Mouse (Mus musculus) neutrophil, adult 5-6 weeks (primary cell): ENCODE data around the gene Fam71f2. TPM values are rescaled to one million over a fixed set of nuclear protein-coding genes. Genes with fewer than 3 reads are reported as not detected.

ENCODE experiments used
- ATAC-seq: fragments of 151-379, 151-347 bp; 2 replicates; pipeline ENCODE4 v1.8.0; 2017; ENCODE audit warnings: mild to moderate bottlenecking, moderate TSS enrichment; ENCODE audit not compliant: insufficient number of reproducible peaks, poor library complexity, low FRiP score, severe bottlenecking; ENCODE audit errors: extremely low read depth
- total RNA-seq: library from RNA; stranded (forward); fragments of 200-1000 nt; gene quantifications from 2 replicates; pipeline ENCODE4 v1.2.3, GENCODE M21; 2017

Fam71f2 gene
- total RNA-seq, 1 experiment from 2014 or later = not detected

DNA sequence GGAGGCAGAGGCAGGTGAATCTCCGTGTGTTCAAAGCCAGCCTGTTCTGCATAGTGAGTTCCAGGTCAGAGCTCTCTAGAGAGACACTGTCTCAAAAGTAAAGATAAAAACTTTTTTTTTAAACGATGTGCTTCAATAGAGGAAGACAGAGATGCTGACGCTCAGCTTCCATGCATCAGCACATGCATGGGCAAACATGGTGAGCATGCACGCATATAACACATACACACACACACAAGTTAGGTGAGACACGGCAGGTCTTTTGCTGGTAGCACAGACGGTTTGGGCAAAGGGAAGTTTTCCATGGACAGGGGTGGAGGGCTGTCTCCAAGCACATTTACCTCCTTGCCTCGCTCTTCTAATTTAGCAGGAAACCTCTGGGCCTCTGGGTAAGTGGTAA lies 42.8 kb downstream of the Fam71f2 start:
- no peak for ATAC-seq

DNA sequence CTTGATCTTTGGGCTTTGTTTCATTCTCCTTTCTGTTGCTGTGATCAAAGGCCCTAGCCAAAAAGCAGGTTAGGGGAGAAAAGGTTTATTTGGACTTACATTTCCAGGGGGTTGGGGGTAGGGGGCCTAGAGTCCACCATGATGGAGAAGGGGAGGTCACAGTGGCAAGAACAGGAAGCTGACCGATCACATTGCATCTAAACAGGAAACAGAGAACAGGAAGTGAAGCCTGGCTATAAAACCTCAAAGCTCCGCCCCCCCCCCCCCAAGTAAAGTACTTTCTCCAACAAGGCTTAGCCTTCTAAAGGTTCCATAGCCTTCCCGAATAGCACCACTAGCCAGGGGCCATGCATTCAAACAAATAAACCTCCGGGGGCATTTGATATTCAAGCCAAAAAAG lies 43.3 kb downstream of the Fam71f2 start:
- ATAC-seq = no peak

DNA sequence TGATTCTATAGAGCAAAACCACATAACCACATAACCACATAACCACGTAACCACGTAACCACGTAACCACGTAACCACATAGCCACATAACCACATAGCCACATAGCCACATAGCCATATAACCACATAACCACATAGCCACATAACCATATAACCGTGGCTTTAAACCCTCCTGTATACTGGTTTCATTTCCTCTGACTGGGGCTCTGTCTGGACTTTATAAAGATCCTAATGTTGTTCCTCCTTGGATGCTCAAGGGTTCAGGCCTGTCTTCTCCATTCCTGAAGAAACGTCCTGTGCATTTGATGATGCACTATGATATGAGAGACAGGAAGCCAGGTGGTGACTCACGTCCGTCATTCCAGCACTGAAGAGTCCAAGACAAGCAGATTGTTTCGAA lies 47.6 kb downstream of the Fam71f2 start:
- no peak for ATAC-seq

DNA sequence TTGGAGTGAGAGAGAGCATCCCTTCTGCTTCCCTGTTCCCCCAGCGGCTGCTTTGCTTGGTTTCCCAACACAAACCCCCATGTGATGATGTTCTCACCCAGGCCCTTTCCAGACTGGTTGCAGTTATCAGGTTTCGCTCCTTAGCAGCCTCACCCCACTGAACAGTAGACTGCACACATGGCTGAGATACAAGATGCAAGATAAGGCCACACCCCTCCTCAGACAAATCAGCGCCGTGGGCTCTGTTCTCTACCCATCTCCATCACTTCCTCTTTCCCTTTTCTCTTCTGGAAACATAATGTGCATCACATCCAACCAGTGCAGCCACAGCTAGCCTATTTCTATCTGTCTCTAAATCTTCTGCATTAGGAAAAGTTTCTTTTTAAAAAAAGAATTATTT lies 50.1 kb downstream of the Fam71f2 start:
- no peak for ATAC-seq

Other genes starting within 250 kb of the Fam71f2 start
- gene Lep, start 219.4 kb upstream of the Fam71f2 start, total RNA-seq = not detected in 2 replicates
- gene Rbm28, start 114.6 kb upstream of the Fam71f2 start, total RNA-seq = 55.6 and 67.9 TPM in 2 replicates
- gene Prrt4, start 100.0 kb upstream of the Fam71f2 start, total RNA-seq = not detected in 2 replicates
- gene Impdh1, start 63.2 kb upstream of the Fam71f2 start, total RNA-seq = 17.1 and 18.2 TPM in 2 replicates
- gene Hilpda, start 7.1 kb upstream of the Fam71f2 start, total RNA-seq = 1.7 and 4.4 TPM in 2 replicates
- not detected in 2 replicates for gene Fam71f1, start 39.5 kb downstream of the Fam71f2 start, total RNA-seq
- 53.7 and 63.9 TPM in 2 replicates for gene Calu, start 68.5 kb downstream of the Fam71f2 start, total RNA-seq
- not detected in 2 replicates for gene Opn1sw, start 108.9 kb downstream of the Fam71f2 start, total RNA-seq
- gene Ccdc136, start 116.7 kb downstream of the Fam71f2 start, total RNA-seq = 0.49 TPM in 1 of 2 replicates, not detected in the other
- not detected in 2 replicates for gene Flnc, start 153.7 kb downstream of the Fam71f2 start, total RNA-seq
- gene Atp6v1f, start 188.1 kb downstream of the Fam71f2 start, total RNA-seq = 99.2 and 132 TPM in 2 replicates
- 5.1 and 7.6 TPM in 2 replicates for gene Atp6v1fnb, start 191.8 kb downstream of the Fam71f2 start, total RNA-seq
- gene Kcp, start 228.4 kb downstream of the Fam71f2 start, total RNA-seq = 0.12 TPM in 1 of 2 replicates, not detected in the other
- gene Irf5, start 247.0 kb downstream of the Fam71f2 start, total RNA-seq = 154 and 179 TPM in 2 replicates